Mouse (Mus musculus) kidney, adult 2 months (tissue): Measurements from ENCODE around the gene Cobll1.

Source experiments
- CTCF ChIP-seq: fragments of 200-500 bp; conservative IDR thresholded peaks from 2 replicates; pipeline ENCODE4 v1.5.1; 2011; ENCODE audit warnings: low read depth, mild to moderate bottlenecking, control low read depth, low read length, moderate library complexity, mixed read lengths; ENCODE audit not compliant: insufficient read depth, insufficient read length
- POLR2A ChIP-seq: fragments of 200-500 bp; IDR thresholded peaks from one replicate; pipeline ENCODE4 v1.6.1; 2011; ENCODE audit warnings: low read depth, low read length, control low read depth

- no peak for TF ChIP-seq CTCF
- TF ChIP-seq POLR2A: no peak
Measured at GRCm38 (mm10) chr2:65273910-65274309, 34.7 kb upstream of the Cobll1 start.
